Mouse (Mus musculus): ENCODE measurements around the gene Fgf8.
A peak's percentile ranks its signal among the peaks of the same experiment; 100 is the strongest.

The Fgf8 gene

DNA sequence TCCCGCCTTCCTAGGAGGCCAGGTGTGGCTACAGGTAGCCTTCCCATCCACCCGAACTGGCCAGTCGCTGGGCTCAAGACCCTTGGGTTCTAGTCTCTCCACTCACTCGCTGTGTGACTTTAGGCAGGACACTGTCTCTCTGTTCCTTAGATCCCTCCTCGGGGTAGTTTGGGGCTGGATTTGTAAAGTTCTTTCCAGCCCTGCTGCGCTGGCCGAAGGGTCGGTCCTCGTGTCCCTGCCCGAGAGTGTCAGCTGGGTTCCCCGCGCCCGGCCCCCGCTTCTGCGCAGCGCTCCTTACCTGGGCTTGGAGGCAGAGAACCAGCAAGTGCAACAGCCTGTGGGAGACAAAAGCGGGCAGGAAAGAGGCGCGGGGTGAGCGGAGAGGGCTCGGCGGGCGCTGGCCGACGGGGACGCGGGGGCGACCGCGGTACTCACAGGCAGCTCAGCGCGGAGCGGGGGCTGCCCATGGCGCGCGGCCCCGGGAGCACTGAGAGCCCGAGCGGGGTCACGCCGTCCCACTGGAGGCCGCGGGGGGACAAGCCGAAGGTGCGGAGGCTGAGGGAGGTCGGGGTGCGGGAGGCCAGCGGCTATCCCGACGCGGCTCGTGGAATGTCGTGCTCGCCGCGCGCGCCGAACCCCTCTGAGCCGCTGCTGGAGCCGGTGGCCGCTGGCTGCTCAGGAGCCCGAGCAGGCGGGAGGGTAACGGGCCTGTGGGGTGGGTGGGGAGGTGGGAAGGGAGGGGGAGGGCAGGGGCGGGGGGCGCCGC lies at the start of gene Fgf8:
Gene Fgf8, minus strand, starts transcription at position 698 of the 766 bp plus-strand sequence.
- DNase-seq (ENCODE audit: low spot score in 2 of 2): no peak

DNA sequence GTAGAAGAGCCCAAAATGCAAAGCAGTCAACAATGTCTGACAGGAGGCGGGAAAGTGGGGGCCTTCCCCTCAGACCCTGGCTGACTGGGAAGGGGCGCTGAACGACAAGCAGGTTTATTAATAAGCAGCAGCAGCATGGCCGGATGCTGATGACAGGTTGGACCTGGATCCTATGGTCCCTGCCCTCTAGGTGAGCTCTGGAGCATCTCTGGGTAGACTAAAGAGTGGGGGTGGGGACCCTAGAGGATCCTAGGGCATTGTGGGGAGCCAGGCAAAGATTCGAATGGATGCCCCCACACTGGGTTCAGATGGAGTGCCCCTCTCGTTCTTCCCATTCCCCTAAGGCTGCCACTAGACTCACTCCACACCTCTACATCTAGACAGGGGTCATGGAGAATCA lies 49.7 kb upstream of the Fgf8 start:
- DNase-seq (ENCODE audit: low spot score in 2 of 2): no peak

DNA sequence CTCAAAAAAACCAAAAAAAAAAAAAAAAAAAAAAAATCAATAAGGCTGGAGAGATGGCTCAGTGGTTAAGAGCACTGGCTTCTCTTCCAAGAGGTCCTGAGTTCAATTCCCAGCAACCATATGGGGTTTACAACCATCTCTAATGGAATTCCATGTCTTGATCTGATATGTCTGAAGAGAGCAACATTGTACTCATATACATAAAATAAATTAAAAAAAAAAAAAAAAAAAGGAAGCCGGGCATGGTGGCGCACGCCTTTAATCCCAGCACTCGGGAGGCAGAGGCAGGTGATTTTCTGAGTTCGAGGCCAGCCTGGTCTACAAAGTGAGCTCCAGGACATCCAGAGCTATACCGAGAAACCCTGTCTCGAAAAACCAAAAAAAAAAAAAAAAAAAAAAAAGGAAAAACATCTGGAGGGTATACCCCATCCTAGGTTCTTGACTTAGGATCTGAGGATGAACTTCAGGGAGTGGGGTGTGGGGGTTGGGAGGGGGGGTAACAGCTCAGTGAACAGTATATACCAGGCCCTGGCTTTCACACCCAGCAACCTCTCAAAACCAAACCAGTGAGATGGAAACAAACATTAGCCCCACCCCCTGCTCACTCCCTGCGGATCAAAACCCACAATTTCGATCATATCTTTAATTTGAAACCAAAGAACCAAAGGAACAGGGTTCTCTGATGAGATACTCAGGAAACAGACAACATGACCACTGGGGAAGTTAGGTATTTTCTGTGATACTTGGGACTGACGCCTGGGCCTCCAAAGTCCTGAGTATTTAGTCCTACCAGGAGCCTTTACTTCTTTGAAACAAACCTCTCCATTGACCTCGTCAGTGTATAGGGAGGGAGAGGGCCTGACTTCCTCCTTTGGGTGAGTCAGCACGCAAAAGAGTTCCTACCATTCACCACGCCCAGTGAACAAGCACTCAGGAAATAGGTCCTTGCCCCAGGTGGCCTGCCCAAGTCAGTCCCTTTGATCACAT lies 47.5 kb upstream of the Fgf8 start:
- DNase-seq (ENCODE audit: low spot score in 2 of 2): no peak

DNA sequence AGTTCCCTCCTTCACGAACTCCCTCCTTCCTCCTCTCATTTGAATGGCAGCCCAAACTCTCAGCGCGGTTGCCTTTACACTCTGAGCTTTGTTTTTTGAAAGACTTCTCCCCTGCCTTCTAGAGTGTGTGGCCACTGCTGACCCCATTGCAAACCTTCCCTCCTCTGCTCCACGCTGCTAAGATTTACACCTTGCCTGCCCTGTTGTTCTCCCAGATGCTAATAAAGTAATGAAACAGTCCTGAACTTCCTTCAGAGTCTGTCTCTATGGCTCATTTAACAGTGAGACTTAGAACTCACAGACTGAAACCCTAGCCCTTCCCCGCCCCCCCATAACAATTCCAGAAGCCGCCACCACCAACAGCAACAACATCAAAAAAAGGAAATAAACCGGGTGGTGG lies 46.6 kb upstream of the Fgf8 start:
- DNase-seq (ENCODE audit: low spot score in 2 of 2): no peak

DNA sequence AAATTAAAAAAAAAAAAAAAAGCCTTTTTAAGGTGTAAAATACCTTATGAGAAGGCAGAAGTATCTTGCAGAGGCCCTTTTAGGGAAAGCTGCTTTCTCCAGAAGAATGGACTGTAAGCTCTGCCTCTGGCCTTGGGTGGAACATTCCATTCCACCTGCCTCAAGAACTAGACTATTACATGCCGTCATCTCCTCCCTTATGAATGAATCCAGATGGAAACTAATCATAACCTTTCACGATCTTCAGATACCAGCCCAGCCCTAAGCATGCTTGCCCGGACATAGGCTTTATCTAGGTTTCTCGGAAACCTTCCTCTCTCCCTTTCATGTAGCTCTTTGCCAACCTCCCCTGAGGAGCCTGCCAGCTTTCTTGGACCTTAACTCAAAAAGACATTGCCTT lies 45.6 kb upstream of the Fgf8 start:
- no peak for DNase-seq (ENCODE audit: low spot score in 2 of 2)

DNA sequence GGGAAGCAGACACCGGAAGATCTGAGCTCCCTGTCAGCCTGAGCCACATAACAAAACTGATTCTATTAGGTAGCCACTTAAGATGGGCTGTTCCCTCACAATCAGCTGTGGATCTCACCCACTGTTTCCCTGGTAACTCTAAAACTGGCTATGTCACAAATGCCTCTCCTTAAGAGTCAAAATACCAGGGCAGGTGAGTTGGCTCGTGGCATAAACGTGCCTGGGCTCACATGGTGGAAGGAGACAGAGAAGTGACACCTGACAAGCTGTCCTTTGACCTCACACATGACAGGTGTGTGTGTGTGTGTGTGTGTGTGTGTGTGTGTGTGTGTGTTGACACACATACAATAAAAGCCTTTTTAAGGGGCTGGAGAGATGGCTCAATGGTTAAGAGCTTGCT lies 44.7 kb upstream of the Fgf8 start:
- no peak for DNase-seq (ENCODE audit: low spot score in 2 of 2)

DNA sequence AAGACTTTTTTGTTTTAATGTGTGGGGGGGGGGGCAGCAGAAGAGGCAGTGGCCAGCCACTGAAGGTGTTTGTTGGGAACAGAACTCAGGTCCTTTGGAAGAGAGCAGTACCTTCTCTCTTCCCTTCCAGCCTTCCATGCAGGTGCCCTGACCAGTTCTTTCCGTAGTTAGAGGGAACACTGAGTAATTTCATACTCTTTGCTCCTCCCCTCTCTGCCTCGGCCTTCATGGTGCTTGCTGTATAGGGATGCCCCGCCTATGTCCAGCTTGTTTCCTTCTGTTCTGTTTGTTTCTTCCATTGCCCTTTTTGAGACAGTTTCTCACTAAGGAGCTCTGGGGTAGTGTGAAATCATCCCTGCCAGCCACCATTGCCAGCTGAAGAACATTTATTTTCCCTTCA lies 42.8 kb upstream of the Fgf8 start:
- DNase-seq (ENCODE audit: low spot score in 2 of 2): no peak

DNA sequence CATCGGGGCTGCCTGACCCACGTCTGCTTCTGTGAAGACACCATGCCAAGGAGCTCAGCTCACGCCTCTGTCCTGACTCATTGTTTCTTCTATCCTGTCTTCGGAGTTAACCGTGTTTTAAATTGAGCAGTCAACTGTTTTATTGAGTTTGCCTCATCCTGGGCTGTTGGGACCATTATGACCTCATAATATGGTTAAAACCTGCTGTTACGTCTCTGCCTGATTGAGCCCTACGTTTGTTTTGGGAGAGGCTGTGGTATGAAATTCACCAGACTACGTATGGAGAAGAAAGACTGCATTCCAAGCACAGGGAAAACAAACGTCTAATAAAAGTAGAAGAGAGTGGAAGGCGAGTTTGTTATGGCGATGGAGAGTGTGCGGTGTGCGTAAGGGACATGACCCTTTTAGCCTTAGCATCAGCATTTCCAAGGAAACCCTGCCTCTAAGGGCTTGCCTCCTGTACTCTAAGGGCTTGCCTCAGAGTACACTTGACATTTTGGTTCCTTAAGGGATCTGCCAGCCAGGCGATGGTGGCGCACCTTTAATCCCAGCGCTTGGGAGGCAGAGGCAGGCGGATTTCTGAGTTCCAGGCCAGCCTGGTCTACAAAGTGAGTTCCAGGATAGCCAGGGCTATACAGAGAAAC lies 41.3 kb upstream of the Fgf8 start:
- DNase-seq (ENCODE audit: low spot score in 2 of 2): no peak

DNA sequence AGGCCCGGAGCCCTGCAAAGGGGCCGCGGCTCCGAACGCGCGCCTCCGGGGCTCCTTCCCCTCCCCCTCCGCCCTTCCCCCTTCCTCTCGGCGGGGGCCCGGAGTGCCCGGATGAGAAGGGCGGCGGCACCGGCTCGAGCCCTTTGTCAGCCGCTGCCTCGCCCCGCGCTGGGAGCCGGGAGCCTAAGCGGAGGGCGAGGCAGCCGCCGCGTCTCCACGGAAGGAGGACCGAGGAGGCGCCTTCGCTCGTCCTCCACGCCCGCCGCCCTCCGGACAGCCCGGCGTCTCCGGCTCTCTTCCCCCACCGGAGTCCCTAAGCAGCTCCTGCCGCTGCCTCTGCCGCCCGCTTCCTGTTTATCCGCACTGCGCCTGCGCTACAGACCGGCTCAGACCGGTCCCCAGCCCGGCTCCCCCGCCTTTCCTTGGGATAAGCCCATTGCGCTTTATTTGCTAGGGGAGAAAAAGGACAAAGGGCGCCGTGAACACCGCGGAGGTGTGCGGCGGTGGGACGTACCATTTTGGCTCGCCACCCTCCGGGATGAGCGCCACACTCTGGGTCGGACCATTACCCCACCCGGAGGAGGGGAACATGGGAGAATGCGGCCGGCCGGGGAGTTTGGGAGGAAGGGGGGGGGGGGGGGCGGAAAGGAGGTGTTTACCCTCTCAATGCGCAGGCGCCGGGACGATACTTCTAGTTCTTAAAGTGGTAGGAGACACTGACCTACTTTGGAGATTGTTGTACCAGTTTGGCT lies 40.6 kb upstream of the Fgf8 start, which contains the start of gene Mgea5:
Gene Mgea5, minus strand, starts transcription at position 657 of the 752 bp plus-strand sequence.
- peak; percentile 97 to 98 for DNase-seq (ENCODE audit: low spot score in 2 of 2)

DNA sequence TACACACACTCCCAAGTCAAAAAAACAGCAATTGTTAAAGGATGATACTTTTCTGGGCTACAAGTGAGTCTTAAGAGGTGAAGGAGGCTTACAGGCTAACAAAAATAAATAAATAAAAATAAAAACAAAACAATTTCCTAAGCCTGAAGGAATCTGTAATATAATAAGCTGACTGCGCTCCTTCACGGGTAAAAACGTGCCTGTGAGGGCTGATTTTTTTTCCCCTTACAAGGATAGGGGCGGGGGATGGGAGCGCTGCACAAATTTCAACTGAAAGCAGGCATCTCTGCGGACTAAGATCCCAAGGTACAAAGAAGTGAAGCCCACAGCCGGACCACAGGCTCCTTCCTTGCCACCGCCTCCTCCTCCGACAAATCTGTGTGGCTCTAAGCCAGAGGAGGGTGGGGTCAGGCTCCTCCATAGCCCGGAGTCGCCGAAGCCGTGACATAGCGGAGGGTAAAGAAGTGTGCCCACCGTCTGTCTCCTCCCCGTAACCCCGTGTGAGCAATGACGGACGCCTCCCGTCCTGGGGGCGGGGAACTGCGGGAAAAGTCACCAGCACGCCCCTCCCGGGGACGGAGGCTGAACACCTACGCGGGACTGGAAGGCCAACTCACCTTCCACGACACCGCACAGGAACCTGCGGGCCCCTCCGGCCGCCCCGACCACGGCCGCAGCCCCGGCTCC lies 39.7 kb upstream of the Fgf8 start:
- peak; percentile 65 to 69 for DNase-seq (ENCODE audit: low spot score in 2 of 2)

DNA sequence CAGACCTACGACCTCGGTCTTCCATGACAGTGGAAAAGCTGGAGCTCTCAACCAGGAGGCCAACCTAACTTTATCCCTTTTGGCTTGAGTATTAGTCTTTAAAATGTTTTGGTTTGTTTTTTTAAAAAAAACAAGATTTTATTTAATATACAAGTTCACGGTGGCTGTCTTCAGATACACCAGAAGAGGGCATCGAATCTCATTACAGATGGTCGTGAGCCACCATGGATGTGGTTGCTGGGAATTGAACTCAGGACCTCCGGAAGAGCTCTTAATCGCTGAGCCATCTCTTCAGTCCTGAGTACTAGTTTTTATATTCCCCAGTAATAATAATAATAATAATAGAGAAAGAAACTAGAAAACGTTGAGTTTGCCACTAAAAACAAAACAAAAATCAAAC lies 39.0 kb upstream of the Fgf8 start:
- DNase-seq (ENCODE audit: low spot score in 2 of 2): no peak

DNA sequence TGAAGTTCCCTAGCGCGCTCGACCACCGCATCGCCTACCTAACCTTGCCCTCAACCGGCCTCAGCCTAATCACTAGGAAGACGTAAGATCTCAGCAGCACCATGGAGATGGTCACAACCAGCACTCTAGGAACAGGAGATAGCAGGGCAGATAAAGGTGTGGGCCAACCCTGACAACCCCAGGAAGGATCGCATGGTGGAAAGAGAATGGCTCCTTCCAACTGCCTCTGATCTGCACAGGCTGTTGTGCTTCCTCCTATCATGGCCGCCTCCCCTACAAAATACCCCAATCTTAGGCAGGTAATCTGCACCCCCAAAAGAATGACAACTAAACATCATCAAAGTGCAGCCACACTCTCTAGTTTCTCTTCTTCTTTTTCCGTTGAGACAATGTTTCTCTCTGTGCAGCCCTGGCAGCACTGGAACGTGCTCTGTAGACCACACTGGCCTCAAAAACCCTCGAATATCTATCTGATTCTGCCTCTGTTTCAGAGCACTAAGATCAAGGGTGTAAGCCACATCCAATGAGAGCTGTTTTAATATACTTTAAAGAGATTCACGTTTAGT lies 37.7 kb upstream of the Fgf8 start:
- DNase-seq (ENCODE audit: low spot score in 2 of 2): no peak

DNA sequence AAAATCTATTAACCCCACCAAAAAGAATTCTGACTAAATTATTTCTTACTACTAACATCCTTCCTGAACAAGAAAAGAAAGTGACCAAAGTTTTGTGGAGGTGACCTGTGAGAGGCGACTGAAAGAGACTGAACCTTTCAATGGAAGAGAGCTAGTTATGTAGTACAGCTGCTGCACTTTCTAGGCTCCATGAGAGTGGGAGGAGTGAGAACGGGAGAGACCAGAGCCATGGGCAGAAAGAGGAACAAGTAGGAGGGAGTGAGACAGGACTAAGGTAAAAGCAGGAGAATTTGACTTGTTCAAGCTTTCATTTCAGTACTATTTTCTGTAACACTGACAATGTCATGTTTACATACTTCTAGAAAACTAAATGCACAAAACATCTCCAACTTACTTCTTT lies 32.8 kb upstream of the Fgf8 start:
- no peak for DNase-seq (ENCODE audit: low spot score in 2 of 2)

DNA sequence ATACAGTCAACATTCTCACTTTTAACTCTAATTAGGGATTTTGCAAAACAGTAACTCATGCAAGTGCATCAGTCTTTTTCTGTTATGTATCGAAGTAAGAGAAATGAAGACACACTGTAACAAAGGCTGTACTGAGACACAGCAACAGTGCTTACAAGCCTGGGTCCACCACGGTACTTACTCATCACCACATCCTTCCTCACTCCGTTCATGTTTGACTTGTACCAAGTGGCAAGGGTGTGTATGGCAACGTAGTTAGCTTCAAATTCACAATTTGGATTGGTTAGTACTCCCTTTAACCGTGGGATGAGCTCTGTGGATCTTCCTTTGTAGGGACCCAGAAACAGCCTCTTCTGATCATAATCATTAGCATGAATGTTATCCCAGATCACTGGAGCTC lies 28.8 kb upstream of the Fgf8 start:
- no peak for DNase-seq (ENCODE audit: low spot score in 2 of 2)

DNA sequence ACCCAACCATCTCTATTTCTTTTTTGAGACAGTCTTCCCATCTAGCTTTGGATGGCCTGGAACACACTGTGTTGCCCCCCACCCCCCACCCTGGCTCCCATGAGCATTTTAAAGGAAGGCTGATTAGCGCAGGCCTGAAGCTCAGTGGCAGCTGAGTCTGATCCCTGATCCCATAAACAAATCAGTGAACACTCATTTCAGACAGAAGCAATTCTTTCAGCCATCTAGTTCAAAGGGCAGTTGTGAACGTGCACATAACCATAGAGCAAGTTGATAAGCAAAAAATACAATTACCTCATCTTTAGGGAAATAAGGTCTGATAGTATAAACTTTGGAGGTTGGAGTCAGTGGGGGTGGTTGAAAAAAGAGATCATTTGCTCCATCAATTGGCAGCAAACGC lies 18.1 kb upstream of the Fgf8 start:
- DNase-seq (ENCODE audit: low spot score in 2 of 2): no peak

DNA sequence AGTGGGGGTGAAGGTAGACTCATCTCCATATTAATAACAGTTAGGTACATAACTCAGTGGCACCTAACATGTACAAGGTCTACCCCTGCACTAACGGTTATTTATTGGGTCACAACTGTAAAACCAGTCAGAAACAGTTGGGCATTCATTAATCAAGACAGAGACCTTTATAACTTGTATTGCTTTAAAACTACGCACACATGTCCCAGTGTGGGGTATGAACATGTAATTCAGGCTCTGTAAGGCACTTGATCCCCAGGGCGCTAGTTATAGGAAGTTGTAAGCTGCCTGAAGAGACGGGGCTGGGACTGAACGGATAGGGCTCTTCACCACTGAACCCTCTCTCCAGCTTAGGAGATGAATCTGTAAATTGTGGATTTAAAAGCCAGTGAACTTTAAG lies 16.0 kb upstream of the Fgf8 start:
- DNase-seq (ENCODE audit: low spot score in 2 of 2): no peak

DNA sequence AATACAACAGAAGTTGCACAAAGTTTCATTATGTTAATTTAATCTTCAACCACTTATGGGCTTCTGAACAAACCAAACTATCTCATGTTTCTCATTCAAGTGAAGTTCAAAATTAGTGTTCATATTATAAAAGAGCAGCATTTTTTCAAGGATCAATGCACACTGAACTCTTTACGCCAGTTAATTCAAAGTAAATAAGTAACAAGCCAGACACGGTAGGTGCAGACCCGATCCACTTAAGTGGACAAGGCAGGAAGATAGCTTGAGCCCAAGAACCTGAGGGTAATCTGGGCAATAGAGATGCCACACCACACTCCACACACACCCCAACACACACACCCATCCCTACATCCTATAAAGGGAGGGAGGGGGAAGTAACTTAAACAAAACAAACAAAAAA lies 10.8 kb upstream of the Fgf8 start:
- no peak for DNase-seq (ENCODE audit: low spot score in 2 of 2)

DNA sequence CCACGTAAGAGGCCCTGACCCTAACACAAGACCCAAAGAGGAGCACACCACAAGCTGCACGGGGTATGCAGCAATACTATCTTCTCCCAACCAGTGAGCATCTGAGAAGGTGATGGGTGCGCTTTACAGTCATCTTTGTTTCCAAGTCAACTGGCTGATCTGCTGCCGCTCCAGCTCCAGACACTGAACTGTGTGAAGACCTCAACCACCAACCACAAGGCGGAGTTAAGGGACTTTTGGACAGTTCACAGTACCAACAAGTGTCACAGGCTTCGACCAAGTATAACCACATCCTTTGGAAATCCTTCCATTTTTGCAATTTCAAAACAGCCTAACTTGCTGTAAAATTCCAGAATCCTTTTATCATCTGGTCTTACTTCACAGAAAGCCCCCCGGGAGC lies 9.2 kb upstream of the Fgf8 start:
- DNase-seq (ENCODE audit: low spot score in 2 of 2): no peak

DNA sequence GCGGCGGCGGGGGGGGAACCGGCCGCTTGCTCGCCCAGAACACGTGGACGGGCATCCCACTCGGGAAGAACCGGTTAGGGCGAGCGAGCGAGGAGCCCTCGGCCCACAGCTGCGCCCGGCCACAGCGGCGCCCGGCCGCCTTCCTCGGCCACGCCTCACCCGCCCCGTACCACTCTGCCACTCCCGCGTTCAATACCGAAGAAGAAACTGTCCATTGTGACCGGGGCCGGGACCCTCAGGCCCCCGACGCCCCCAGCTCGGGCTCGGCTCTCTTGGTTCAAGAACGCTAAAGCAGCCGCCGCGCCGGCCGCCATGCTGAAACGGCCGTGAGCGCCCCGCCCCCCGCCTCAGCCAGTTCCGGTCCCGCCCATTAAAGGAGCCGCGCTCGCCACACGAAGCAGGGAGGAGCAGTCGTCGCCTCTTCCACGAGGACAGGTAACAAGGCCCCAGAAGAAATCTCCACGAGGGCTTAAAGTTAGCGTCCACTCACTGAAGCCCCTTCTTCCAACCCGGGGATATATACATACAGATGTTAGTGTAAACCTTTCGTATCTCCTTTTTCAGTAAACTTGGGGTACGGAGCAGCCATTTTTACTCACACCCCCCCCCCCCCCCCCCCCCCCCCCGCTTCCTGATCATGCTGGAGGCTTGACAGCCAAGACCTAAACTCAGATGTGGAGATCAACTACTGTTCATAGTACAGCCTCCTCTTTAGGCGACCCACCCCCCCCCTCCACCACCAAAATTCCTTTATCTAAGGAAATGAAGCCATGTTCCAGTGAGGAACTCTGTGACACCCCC lies 6.7 kb upstream of the Fgf8 start, which contains the start of gene Npm3:
Gene Npm3, minus strand, starts transcription at position 349 of the 801 bp plus-strand sequence.
- peak; percentile 76 to 86 for DNase-seq (ENCODE audit: low spot score in 2 of 2)

Data from urinary bladder, postnatal 4 days (tissue).